Mouse (Mus musculus): ENCODE results near the gene Sipa1l1. TPM values are rescaled to one million over a fixed set of nuclear protein-coding genes. Genes with fewer than 3 reads are reported as not detected.

Gene Sipa1l1
- polyA plus RNA-seq, 1 experiment from 2014 or later = 41.7 TPM

- H3K9ac ChIP-seq = no peak overlapping the region
- no peaks in the 10 kb centered on the region for H3K9me3 ChIP-seq
- H3K4me3 ChIP-seq (replicated peaks) = no peak overlapping the region
- H3K4me1 ChIP-seq = peaks cover 12% of the 10 kb centered on the region
- H3K27ac ChIP-seq = no peak overlapping the region
- no peak overlapping the region for H3K4me2 ChIP-seq
- H3K27me3 ChIP-seq = no peaks in the 10 kb centered on the region
- no peaks in the 10 kb centered on the region for H3K36me3 ChIP-seq (replicated peaks)
- no peak for ATAC-seq (ENCODE audit: low FRiP score)
- 87% methylated on average over 9 of the region's 9 CpGs for WGBS
These were observed 54.2 kb downstream of the Sipa1l1 start for GRCm38 (mm10) chr12:82223126-82223815.

DNA sequence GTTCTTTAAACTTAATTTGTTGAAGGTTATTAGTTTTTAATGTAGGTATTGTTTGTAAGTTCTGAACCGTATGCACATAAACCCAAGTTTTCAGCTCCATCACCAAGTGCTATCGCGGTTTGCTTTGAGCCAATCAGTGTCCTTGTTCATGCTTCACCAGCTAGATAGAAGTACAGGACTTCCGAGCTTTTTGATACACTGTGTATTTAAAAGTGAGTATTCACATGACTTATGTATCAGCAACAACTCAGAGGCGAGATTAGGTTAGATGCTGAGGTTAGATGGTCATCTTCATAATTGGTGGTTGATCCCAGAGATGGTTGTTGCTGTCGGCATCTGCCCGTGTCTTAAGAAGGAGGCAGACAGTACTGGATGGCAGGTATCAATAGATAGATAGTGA, 55.7 kb downstream of the Sipa1l1 start:
- H3K27ac ChIP-seq = no peak overlapping the region
- no peaks in the 10 kb centered on the region for H3K36me3 ChIP-seq (replicated peaks)
- no peaks in the 10 kb centered on the region for H3K27me3 ChIP-seq
- H3K4me1 ChIP-seq = peaks cover 12% of the 10 kb centered on the region
- H3K4me2 ChIP-seq = no peak overlapping the region
- no peak overlapping the region for H3K4me3 ChIP-seq (replicated peaks)
- no peak overlapping the region for H3K9ac ChIP-seq
- 94% methylated on average over 7 of the region's 7 CpGs for WGBS
- ATAC-seq (ENCODE audit: low FRiP score) = no peak
- H3K9me3 ChIP-seq = no peaks in the 10 kb centered on the region

DNA sequence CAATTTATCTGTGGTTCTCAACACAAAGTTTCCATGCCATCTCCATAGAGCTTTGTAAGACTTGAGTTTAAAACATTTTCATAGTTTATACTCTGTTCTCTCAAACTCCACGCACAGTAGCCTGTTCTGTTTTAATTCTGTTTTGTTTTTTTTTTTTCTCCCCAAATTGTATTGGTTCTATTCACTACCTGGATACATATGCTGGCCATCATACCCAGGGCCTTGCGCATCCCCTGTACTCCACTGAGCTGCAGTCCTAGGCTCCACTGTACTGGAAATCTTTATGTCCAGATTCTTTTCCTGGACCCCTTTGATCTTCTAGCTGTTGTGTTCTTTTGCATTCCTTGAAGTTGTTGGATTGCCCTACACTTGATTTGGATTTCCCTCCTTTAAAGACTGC, 56.2 kb downstream of the Sipa1l1 start:
- 100% methylated on average over 2 of the region's 2 CpGs for WGBS
- Histone ChIP-seq H3K9ac (no peak overlapping the region), H3K9me3 (no peaks in the 10 kb centered on the region), H3K36me3 (replicated peaks) (no peaks in the 10 kb centered on the region), H3K27ac (no peak overlapping the region), H3K27me3 (no peaks in the 10 kb centered on the region), H3K4me1 (peaks cover 13% of the 10 kb centered on the region), H3K4me2 (no peak overlapping the region), H3K4me3 (replicated peaks) (no peak overlapping the region)
- no peak for ATAC-seq (ENCODE audit: low FRiP score)

- no peaks in the 10 kb centered on the region for H3K9me3 ChIP-seq
- no peak overlapping the region for H3K27ac ChIP-seq
- peaks cover 18% of the 10 kb centered on the region for H3K4me1 ChIP-seq
- no peaks in the 10 kb centered on the region for H3K36me3 ChIP-seq (replicated peaks)
- H3K27me3 ChIP-seq = no peaks in the 10 kb centered on the region
- no peak overlapping the region for H3K9ac ChIP-seq
- no peak overlapping the region for H3K4me3 ChIP-seq (replicated peaks)
- H3K4me2 ChIP-seq = no peak overlapping the region
- no peak for ATAC-seq (ENCODE audit: low FRiP score)
- WGBS = 52% methylated on average over 4 of the region's 4 CpGs
These were observed 56.7 kb downstream of the Sipa1l1 start for GRCm38 (mm10) chr12:82225751-82226228.

- peaks cover 21% of the 10 kb centered on the region for H3K4me1 ChIP-seq
- no peaks in the 10 kb centered on the region for H3K27me3 ChIP-seq
- H3K36me3 ChIP-seq (replicated peaks) = no peaks in the 10 kb centered on the region
- no peak for ATAC-seq (ENCODE audit: low FRiP score)
- H3K4me2 ChIP-seq = no peak overlapping the region
- H3K9me3 ChIP-seq = no peaks in the 10 kb centered on the region
- 54% methylated on average over 6 of the region's 6 CpGs for WGBS
- H3K9ac ChIP-seq = no peak overlapping the region
- no peak overlapping the region for H3K4me3 ChIP-seq (replicated peaks)
- H3K27ac ChIP-seq = no peak overlapping the region
These were observed 57.4 kb downstream of the Sipa1l1 start for GRCm38 (mm10) chr12:82226311-82227066.

DNA sequence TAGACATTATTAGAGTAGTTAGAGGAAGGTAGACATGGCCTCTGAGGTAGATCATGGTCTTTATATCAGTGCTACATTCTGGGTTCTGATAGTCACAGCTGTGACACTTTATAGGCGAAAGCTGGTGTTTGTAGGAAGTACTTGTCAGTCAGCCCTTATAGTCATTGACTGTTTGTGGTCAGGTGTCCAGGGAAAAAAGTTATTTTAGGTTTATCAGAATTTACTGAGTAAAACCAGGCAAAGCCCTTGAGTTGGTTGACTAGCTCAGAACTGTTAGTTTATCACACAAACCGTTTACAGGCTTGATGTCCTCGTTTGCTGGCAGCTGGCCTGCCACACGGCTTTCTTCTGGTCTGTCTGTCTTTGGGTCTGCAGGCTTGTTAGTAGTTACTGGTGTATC, 61.0 kb downstream of the Sipa1l1 start:
- Histone ChIP-seq H3K27ac (no peak overlapping the region), H3K4me2 (no peak overlapping the region), H3K9me3 (no peaks in the 10 kb centered on the region), H3K4me3 (replicated peaks) (no peak overlapping the region), H3K27me3 (no peaks in the 10 kb centered on the region), H3K4me1 (peaks cover 33% of the 10 kb centered on the region), H3K9ac (no peak overlapping the region), H3K36me3 (replicated peaks) (peaks cover 5% of the 10 kb centered on the region)
- 66% methylated on average over 4 of the region's 4 CpGs for WGBS
- ATAC-seq (ENCODE audit: low FRiP score) = no peak

DNA sequence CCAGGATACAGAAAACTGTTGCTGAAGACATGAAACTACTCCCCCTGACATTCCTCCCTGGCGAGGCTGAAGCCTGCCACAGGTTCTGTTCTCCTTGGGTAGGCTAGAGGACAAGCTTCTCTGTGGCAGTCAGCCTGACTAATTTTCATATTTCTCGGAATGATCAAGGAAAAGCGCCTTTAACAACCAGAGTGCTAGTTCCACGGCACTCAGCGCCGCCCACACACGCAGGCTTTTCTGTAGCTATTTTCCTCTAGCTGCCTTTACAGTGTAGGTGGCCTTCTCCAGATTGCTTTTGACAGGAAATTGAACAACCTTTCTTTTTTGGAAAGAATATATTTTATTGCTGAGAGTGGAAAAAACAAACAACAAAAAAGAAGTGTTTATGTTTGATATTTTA, 62.1 kb downstream of the Sipa1l1 start:
- Histone ChIP-seq H3K4me2 (no peak overlapping the region), H3K27ac (no peak overlapping the region), H3K9ac (no peak overlapping the region), H3K9me3 (no peaks in the 10 kb centered on the region), H3K27me3 (no peaks in the 10 kb centered on the region), H3K4me3 (replicated peaks) (no peak overlapping the region), H3K36me3 (replicated peaks) (peaks cover 7% of the 10 kb centered on the region), H3K4me1 (peaks cover 27% of the 10 kb centered on the region)
- WGBS = 84% methylated on average over 7 of the region's 7 CpGs
- ATAC-seq (ENCODE audit: low FRiP score) = no peak

- Histone ChIP-seq H3K27ac (no peak overlapping the region), H3K36me3 (replicated peaks) (peaks cover 10% of the 10 kb centered on the region), H3K4me1 (peaks cover 21% of the 10 kb centered on the region), H3K4me3 (replicated peaks) (no peak overlapping the region), H3K27me3 (no peaks in the 10 kb centered on the region), H3K4me2 (no peak overlapping the region), H3K9me3 (no peaks in the 10 kb centered on the region), H3K9ac (no peak overlapping the region)
- WGBS = 95% methylated on average over 3 of the region's 3 CpGs
- no peak for ATAC-seq (ENCODE audit: low FRiP score)
These were observed 64.1 kb downstream of the Sipa1l1 start for GRCm38 (mm10) chr12:82233177-82233576.

DNA sequence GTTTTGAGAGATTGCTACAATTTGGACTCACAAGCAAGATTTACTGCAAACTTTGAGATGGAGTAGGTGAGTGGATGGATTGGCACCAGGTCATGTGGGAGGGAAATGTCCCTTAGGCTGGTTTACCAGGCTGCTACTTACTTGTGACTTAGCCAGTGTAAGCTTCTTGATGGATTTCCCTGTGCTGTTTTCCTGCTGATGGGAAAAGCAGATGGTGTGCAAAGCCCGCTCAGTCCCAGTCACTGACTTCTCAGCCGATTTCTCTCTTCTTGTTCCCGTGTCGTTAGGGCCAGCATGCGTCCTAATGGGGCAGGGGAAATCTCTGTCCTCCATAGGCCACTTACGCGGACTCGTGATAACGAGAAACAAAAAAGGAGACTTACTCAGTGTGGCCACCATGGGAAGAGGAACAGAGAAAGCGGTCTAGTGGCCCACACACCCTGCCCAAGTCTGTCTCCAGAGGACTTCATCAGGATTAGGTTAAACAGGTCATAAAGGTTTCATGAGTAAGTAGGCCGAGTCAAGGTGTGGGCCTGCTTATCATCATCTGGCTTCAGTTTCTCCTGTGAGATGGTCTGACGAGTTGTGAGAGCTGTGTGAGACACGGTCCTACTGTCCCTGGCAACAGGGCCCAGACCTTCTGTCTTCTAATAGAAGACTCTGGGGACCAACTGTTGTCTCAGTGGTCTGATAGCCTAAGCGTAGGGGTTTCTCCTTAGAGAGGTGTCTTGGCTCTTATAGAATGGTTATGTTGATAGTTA, 65.5 kb downstream of the Sipa1l1 start:
- H3K36me3 ChIP-seq (replicated peaks) = peaks cover 10% of the 10 kb centered on the region
- H3K9me3 ChIP-seq = no peaks in the 10 kb centered on the region
- no peak overlapping the region for H3K9ac ChIP-seq
- H3K4me2 ChIP-seq = no peak overlapping the region
- H3K4me3 ChIP-seq (replicated peaks) = no peak overlapping the region
- H3K27me3 ChIP-seq = no peaks in the 10 kb centered on the region
- no peak for ATAC-seq (ENCODE audit: low FRiP score)
- no peak overlapping the region for H3K27ac ChIP-seq
- whole genome bisulfite sequencing = 88% methylated on average over 14 of the region's 14 CpGs
- H3K4me1 ChIP-seq = peaks cover 21% of the 10 kb centered on the region

GRCm38 (mm10) chr12:82237095-82237494, 68.0 kb downstream of the Sipa1l1 start:
- peaks cover 10% of the 10 kb centered on the region for H3K36me3 ChIP-seq (replicated peaks)
- no peak overlapping the region for H3K4me3 ChIP-seq (replicated peaks)
- ATAC-seq (ENCODE audit: low FRiP score) = no peak
- 94% methylated on average over 4 of the region's 4 CpGs for WGBS
- H3K9ac ChIP-seq = no peak overlapping the region
- H3K4me1 ChIP-seq = peaks cover 6% of the 10 kb centered on the region
- no peak overlapping the region for H3K4me2 ChIP-seq
- H3K27me3 ChIP-seq = no peaks in the 10 kb centered on the region
- no peaks in the 10 kb centered on the region for H3K9me3 ChIP-seq
- H3K27ac ChIP-seq = no peak overlapping the region

- ATAC-seq (ENCODE audit: low FRiP score) = no peak
- Histone ChIP-seq H3K4me2 (no peak overlapping the region), H3K27ac (no peak overlapping the region), H3K27me3 (no peaks in the 10 kb centered on the region), H3K4me1 (no peaks in the 10 kb centered on the region), H3K9me3 (no peaks in the 10 kb centered on the region), H3K9ac (no peak overlapping the region), H3K36me3 (replicated peaks) (peaks cover 10% of the 10 kb centered on the region), H3K4me3 (replicated peaks) (no peak overlapping the region)
- 77% methylated on average over 4 of the region's 4 CpGs for WGBS
These were observed 68.8 kb downstream of the Sipa1l1 start for GRCm38 (mm10) chr12:82237946-82238345.

GRCm38 (mm10) chr12:82240674-82241073, 71.6 kb downstream of the Sipa1l1 start:
- WGBS = 79% methylated on average over 6 of the region's 6 CpGs
- no peak overlapping the region for H3K27ac ChIP-seq
- ATAC-seq (ENCODE audit: low FRiP score) = no peak
- no peak overlapping the region for H3K4me2 ChIP-seq
- no peak overlapping the region for H3K9ac ChIP-seq
- H3K36me3 ChIP-seq (replicated peaks) = peaks cover 4% of the 10 kb centered on the region
- H3K27me3 ChIP-seq = no peaks in the 10 kb centered on the region
- H3K9me3 ChIP-seq = no peaks in the 10 kb centered on the region
- no peak overlapping the region for H3K4me3 ChIP-seq (replicated peaks)
- no peaks in the 10 kb centered on the region for H3K4me1 ChIP-seq
